Mouse (Mus musculus): ENCODE measurements at regions not wholly inside any gene's neighbourhood (a gene's known extent, or its start where the extent isn't known, plus 50 kb on each side); places are given as distances from the start of the nearest gene placed in this dataset.

DNA sequence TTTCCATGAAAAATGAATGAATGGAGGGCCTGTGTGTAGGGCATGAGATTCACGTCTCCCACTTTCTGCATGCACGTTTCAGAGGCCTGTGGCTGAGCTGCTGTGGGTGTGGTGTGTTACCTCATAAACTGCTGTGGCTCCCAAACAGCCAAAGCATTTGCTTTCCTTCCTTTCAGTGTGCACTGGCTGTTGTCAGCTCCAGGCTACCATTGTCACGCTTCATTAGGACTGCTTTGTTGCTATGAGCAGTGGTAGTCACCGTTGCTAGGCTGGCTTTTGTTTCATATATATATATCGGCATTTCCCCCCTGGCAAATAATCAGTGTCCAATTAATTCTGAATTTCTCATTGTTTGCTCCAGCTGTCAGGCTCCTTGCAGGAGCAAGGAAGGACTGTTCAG, 251.9 kb upstream of the Wscd1 start:
- intact Hi-C loops (cut with DNase I): no loop called here
- no peak for DNase-seq (ENCODE audit: low spot score in 2 of 2)

DNA sequence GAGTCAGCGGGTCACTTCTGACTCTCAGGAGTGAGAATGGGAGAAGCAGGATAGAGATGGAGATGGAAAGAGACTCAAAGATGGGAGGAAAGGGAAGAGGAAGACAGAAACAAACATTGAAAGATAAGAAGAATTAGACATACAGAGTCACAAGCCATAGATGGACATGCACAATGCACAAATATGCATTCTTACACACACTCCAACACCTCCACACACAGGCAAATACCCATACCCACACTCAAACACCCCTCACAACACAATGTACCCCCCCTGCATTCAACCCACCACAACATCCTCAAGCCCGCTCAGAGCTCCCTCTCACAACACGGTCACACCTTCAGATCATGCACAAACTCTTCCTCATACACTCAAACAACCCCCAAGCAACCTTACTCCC, 251.4 kb upstream of the Wscd1 start:
- intact Hi-C loops (cut with DNase I): no loop called here
- DNase-seq (ENCODE audit: low spot score in 2 of 2): no peak

- intact Hi-C loops (cut with DNase I): no loop called here
- no peak for DNase-seq (ENCODE audit: low spot score in 2 of 2)
Observed at GRCm38 (mm10) chr11:71502156-71502555, 247.6 kb upstream of the Wscd1 start.

DNA sequence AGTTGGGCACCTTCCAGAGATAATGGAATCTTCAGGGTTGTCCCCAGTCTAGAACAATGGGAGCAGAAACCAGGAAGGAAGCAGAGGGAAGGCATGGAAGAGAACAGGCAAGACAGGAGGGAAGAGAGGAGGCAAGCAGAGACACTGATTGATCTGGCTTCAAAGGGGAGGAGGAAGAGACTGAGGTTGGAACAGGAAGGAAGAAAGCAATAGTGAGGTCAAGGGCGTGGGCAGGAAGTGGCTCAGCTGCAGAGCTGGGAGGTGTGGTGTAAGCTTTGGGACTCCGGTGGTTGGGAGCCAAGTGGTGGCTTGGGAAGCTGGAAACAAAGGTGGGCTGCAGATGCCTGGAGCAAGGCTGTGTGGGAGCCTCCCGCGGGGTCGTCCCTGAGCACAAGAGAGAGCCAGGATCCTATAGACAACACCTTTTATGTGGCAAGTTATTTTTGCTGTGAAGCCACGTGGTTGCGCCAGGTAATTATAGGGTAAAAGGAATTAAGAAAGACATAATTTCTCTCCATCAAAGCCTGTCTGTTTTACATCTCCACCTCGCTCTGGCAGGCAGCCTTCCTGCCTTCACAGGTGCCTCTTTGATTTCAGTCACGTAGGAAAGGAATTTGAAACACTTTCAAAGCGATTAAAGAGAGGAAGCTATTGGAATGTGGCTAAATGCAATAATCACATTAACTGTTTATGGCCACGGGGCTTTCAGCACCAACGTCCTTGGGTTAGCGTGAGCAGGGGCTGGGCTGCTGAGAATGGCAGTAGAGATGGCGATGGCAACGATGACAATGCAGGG, 237.3 kb upstream of the Wscd1 start:
- intact Hi-C loops (cut with DNase I): no loop called here

DNA sequence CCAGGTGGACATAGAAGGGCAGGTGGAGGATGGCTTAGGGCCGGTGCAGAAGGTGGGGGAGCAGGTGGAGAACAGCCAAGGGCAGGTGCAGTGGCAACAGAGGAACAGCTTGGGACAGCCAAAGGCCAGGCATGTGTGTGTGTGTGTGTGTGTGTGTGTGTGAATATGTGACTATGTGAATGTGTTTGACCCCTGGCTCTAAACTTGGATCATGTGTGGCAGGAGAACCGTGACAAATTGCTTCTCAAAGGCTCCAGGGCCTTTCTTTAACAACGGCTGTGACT, 236.7 kb upstream of the Wscd1 start:
- DNase-seq (ENCODE audit: low spot score in 2 of 2): no peak
- intact Hi-C loops (cut with DNase I): no loop called here

More for the DNA sequence above, 237.3 kb upstream of the Wscd1 start:
- peak in 1 of 2 experiments; percentile 6 for DNase-seq (ENCODE audit: low spot score in 2 of 2)

DNA sequence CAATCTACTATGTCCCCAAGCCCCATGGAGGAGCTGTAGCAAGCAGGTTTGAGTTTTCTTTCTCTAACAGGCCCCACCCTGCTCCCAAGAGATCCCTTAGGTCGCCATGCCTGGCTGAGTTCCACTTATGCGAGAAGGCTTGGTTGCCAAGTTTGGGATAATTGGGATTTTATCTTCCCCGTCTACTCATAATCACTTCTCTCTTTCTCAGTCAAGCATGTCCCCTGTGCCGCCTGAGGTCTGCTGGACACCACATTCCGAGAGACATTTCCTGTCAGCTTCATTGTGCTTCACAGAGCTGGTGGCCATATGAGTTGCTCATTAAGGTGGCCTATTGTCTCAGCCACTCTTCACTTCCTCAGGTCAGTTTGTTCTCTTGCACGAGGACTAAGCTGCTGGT, 234.5 kb upstream of the Wscd1 start:
- DNase-seq (ENCODE audit: low spot score in 2 of 2): no peak
- intact Hi-C loops (cut with DNase I): no loop called here

DNA sequence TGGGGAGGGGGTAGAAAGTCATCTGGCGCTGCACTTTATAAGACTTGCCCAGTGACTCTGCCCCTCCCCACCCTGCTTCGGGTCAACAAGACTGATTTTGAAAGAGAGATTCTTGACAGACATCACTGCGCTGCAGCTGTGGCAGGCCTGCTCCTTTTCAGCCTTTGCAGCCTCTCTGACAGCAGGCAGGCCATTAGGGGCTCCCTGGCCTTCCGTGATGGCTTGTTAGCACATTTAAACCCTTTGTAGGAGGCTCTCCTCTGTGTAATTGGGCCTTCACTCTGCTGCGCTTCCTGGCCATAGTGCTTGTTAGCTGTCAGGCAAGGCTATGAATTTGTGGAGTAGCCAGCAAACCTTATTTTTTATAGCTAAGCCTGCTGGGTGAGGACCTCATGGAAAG, 232.3 kb upstream of the Wscd1 start:
- intact Hi-C loops (cut with DNase I): no loop called here

GRCm38 (mm10) chr11:71527691-71528090, 222.0 kb upstream of the Wscd1 start:
- DNase-seq (ENCODE audit: low spot score in 2 of 2): no peak
- intact Hi-C loops (cut with DNase I): no loop called here

More for the DNA sequence above, 232.3 kb upstream of the Wscd1 start:
- no peak for DNase-seq (ENCODE audit: low spot score in 2 of 2)

DNA sequence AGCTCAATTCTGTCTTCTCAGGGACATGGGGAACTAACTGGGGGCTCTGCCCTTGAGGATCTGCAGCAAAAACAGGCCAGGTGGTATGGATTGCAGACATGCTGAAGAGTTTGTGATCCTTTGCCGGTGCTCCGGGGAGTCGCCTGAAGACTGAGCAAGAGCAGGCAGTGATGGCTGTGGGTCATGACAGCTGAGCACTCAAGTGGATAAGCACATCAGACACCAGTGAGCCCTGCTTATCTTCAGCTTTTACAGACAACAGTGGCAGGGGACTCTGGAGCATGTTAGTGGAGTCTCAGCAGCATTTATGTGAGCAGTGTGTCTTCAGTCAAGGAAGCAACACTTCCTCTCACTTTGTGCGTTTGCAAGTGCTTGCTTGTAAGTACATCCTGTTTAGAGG, 221.1 kb upstream of the Wscd1 start:
- DNase-seq (ENCODE audit: low spot score in 2 of 2): no peak
- intact Hi-C loops (cut with DNase I): no loop called here

- intact Hi-C loops (cut with DNase I): no loop called here
- DNase-seq (ENCODE audit: low spot score in 2 of 2): peak; percentile 6 to 28
Observed at GRCm38 (mm10) chr11:71541178-71541845, 208.4 kb upstream of the Wscd1 start.

DNA sequence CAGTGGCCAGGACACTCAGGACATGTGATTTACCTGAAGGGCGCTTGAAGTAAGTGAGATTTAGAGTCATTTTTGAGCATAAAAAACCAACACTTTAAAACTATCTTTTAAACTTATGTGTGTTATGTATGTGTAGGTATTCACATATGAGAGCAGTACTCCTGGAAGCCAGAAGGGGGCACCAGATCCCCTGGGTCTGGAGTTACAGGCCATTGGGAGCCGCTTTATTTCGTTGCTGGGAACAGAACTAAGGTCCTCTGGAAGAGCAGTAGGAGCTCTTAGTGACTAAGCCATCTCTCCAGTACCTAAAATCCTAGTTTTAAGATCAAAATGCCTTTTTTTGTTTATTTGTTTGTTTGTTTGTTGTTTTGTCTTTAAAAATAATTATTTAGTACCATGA, 192.3 kb upstream of the Wscd1 start:
- DNase-seq (ENCODE audit: low spot score in 2 of 2): no peak
- intact Hi-C loops (cut with DNase I): no loop called here

DNA sequence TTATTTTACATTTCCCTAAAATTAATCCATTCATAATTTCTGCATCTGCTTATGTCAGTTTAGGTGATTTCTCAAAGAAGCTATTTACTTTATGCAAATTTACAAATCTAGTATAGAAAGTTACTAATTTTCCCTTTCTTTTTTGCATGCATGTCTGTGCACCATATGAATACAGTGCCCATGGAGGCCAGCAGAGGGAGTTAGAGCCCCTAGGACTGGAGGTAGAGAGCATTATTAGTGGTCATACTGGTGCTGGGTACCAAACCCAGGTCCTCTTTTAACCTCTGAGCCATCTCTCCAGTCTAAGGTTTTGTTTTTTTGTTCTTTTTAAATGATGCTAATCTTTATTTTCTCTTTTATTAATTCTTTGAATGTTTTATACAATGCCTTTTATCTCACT, 184.9 kb upstream of the Wscd1 start:
- intact Hi-C loops (cut with DNase I): no loop called here
- DNase-seq (ENCODE audit: low spot score in 2 of 2): no peak

- intact Hi-C loops (cut with DNase I): no loop called here
- no peak for DNase-seq (ENCODE audit: low spot score in 2 of 2)
Observed at GRCm38 (mm10) chr11:71576801-71577200, 172.9 kb upstream of the Wscd1 start.

DNA sequence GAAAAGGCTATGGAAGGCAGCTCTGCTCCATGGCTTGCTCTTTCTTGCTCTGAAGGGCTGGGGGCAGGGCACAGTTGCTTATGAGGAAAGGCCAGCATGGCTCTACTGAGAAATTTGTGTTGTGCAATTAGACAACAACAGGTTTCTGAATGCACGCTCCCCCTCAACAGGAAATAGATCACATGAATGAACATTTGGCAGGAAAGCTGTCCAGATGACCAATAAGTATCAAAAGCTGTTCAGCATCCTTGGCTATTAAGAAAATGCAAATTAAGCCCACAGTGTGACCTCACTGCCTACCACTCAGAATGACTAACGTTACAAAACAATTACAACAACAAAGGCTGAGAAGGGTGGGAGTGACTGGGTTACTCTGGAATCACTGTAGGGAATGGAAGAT, 167.9 kb upstream of the Wscd1 start:
- intact Hi-C loops (cut with DNase I): loop anchor here (10.0 kb wide), 1 partner anchor 137 kb away; no protein-coding TSS in a partner anchor
- no peak for DNase-seq (ENCODE audit: low spot score in 2 of 2)

- intact Hi-C loops (cut with DNase I): no loop called here
- peak in 1 of 2 experiments; percentile 7 for DNase-seq (ENCODE audit: low spot score in 2 of 2)
Observed at GRCm38 (mm10) chr11:71591014-71591413, 158.7 kb upstream of the Wscd1 start.

- no peak for DNase-seq (ENCODE audit: low spot score in 2 of 2)
- intact Hi-C loops (cut with DNase I): no loop called here
Observed at GRCm38 (mm10) chr11:71594250-71594847, 155.4 kb upstream of the Wscd1 start.

DNA sequence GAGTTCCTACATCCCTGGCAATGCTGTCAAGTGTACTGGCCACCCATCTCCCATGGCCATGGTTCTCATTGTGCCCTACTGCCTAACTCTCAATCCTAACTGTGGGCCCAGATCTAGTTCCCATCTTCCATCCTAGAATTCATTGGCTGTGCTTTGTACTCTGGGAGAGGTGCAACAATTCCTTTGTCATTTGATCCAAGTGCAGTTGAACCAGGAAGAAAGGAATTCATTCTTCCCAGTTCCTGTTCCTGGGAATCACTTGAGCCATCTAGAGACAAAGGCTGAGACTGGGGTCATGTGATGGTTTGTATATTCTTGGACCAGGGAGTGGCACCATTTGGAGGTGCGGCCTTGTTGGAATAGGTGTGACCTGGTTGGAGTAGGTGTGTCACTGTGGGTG, 152.0 kb upstream of the Wscd1 start:
- DNase-seq (ENCODE audit: low spot score in 2 of 2): no peak
- intact Hi-C loops (cut with DNase I): no loop called here

DNA sequence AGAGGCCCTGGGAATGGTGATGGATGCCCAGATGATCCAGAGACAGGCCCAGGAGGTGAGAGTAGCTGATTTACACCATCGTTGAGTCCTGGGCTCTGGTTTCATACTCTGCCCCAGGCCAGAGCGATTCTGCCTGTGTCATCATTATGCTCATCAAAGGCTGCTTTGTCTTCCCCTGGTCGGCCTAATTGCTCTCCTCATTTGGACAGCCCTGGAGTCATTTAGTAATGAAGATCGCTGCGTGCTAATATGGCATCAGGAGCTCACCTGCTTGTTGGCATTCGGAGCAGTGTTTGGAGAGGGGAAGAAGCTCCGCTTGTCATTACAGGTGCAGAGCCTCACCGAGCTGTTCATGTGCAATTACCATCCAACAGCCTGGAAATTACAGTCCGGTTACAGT, 138.9 kb upstream of the Wscd1 start:
- intact Hi-C loops (cut with DNase I): no loop called here
- DNase-seq (ENCODE audit: low spot score in 2 of 2): no peak

- intact Hi-C loops (cut with DNase I): no loop called here
- DNase-seq (ENCODE audit: low spot score in 2 of 2): no peak
Observed at GRCm38 (mm10) chr11:71615526-71615925, 134.2 kb upstream of the Wscd1 start.

- intact Hi-C loops (cut with DNase I): no loop called here
- DNase-seq (ENCODE audit: low spot score in 2 of 2): no peak
Observed at GRCm38 (mm10) chr11:71625501-71626191, 124.1 kb upstream of the Wscd1 start.

Measured in left cerebral cortex, postnatal 14 days (tissue).